Mouse (Mus musculus) bone marrow, adult 2 months (tissue): ENCODE measurements around the gene Hspa12a. TPM values are rescaled to one million over a fixed set of nuclear protein-coding genes. Genes with fewer than 3 reads are reported as not detected.

Experiments
- H3K27ac ChIP-seq: fragments of 200-500 bp; 2 replicates; pipeline ENCODE4 v1.5.1; 2012; ENCODE audit warnings: low read depth, mild to moderate bottlenecking, control low read depth, inconsistent platforms, low read length; ENCODE audit not compliant: control insufficient read depth, poor library complexity, insufficient read depth
- H3K4me1 ChIP-seq: fragments of 200-500 bp; 2 replicates; pipeline ENCODE4 v1.6.1; 2011; ENCODE audit warnings: low read length; ENCODE audit not compliant: control insufficient read depth, insufficient read depth
- H3K4me3 ChIP-seq: fragments of 200-500 bp; replicated peaks from 2 replicates; pipeline ENCODE3; 2011; ENCODE audit warnings: mild to moderate bottlenecking, low read depth, low read length, control low read depth; ENCODE audit not compliant: control insufficient read depth
- CTCF ChIP-seq: fragments of 200-500 bp; IDR thresholded peaks from 2 replicates; pipeline ENCODE4 v1.5.1; 2011; ENCODE audit warnings: low read length, control low read depth; ENCODE audit not compliant: control insufficient read depth, insufficient read depth
- POLR2A ChIP-seq: fragments of 200-500 bp; IDR thresholded peaks from 2 replicates; pipeline ENCODE4 v1.6.1; 2011; ENCODE audit warnings: low read depth, mild to moderate bottlenecking, control low read depth, low read length, borderline replicate concordance; ENCODE audit not compliant: control insufficient read depth
- WGBS: fragments of 180-500 bp; shearing (Covaris S2); methylation state at CpG from one replicate; pipeline ENCODE4 v1.1.7; 2018; 5-methylcytosine and 5-hydroxymethylcytosine counted together
- polyA plus RNA-seq: library from polyadenylated mRNA; stranded (reverse); fragments of >200 nt; gene quantifications from 2 replicates; pipeline ENCODE4 v1.2.4, GENCODE M21; 2011; ENCODE audit warnings: low replicate concordance; ENCODE audit not compliant: missing spikeins, insufficient read depth, insufficient read length

Hspa12a gene
- polyA plus RNA-seq, 1 experiment: 2.3 TPM

- 19% methylated on average over 14 of the region's 14 CpGs for WGBS
- Histone ChIP-seq H3K4me3 (no peak overlapping the region), H3K27ac (no peak overlapping the region), H3K4me1 (no peaks in the 10 kb centered on the region; the same call in 1 of the 2 replicates)
- TF ChIP-seq CTCF: no peak
- TF ChIP-seq POLR2A: no peak
Observed at GRCm38 (mm10) chr19:58859831-58860254, 83.6 kb downstream of the Hspa12a start.

- Histone ChIP-seq H3K27ac (no peak overlapping the region), H3K4me1 (no peaks in the 10 kb centered on the region; the same call in 1 of the 2 replicates), H3K4me3 (no peak overlapping the region)
- WGBS: 27% methylated on average over 6 of the region's 6 CpGs
- TF ChIP-seq CTCF: no peak
- no peak for TF ChIP-seq POLR2A
Observed at GRCm38 (mm10) chr19:58859357-58859756, 84.1 kb downstream of the Hspa12a start.

GRCm38 (mm10) chr19:58856129-58856855 lies 87.2 kb downstream of the Hspa12a start:
- no peak for TF ChIP-seq POLR2A
- no peak for TF ChIP-seq CTCF
- Histone ChIP-seq H3K4me1 (no peaks in the 10 kb centered on the region; the same call in 1 of the 2 replicates), H3K27ac (no peak overlapping the region), H3K4me3 (no peak overlapping the region)
- 78% methylated on average over 9 of the region's 9 CpGs for WGBS

GRCm38 (mm10) chr19:58854899-58855298 lies 88.6 kb downstream of the Hspa12a start:
- Histone ChIP-seq H3K4me3 (no peak overlapping the region), H3K4me1 (no peaks in the 10 kb centered on the region; the same call in 1 of the 2 replicates), H3K27ac (no peak overlapping the region)
- 38% methylated on average over 3 of the region's 3 CpGs for WGBS
- TF ChIP-seq POLR2A (no peak), CTCF (no peak)

GRCm38 (mm10) chr19:58853036-58853735 lies 90.3 kb downstream of the Hspa12a start:
- TF ChIP-seq POLR2A (no peak), CTCF (no peak)
- WGBS: 70% methylated on average over 10 of the region's 10 CpGs
- H3K4me3 ChIP-seq: no peak overlapping the region
- H3K27ac ChIP-seq: no peak overlapping the region
- H3K4me1 ChIP-seq: no peaks in the 10 kb centered on the region; the same call in 1 of the 2 replicates

GRCm38 (mm10) chr19:58850719-58851466 lies 92.6 kb downstream of the Hspa12a start:
- no peak overlapping the region for H3K27ac ChIP-seq
- no peaks in the 10 kb centered on the region; the same call in 1 of the 2 replicates for H3K4me1 ChIP-seq
- no peak overlapping the region for H3K4me3 ChIP-seq
- TF ChIP-seq CTCF: no peak
- 48% methylated on average over 7 of the region's 7 CpGs for WGBS

GRCm38 (mm10) chr19:58849333-58850131 lies 93.9 kb downstream of the Hspa12a start:
- WGBS: 68% methylated on average over 13 of the region's 13 CpGs
- Histone ChIP-seq H3K4me1 (no peaks in the 10 kb centered on the region; the same call in 1 of the 2 replicates), H3K4me3 (no peak overlapping the region), H3K27ac (no peak overlapping the region)
- no peak for TF ChIP-seq POLR2A
- TF ChIP-seq CTCF: no peak
